Mouse (Mus musculus) brain, embryonic 14.5 days (tissue): ENCODE measurements around the gene Ccdc117. TPM values are rescaled to one million over a fixed set of nuclear protein-coding genes. Genes with fewer than 3 reads are reported as not detected.
A peak's percentile ranks its signal among the peaks of the same experiment; 100 is the strongest.

ENCODE experiments used
- DNase-seq: peaks from one replicate; pipeline ENCODE4 v3.0.0-alpha.2; 2011; ENCODE audit warnings: low read depth
- CTCF ChIP-seq: fragments of 200-500 bp; IDR thresholded peaks from 2 replicates; pipeline ENCODE4 v1.5.1; 2012; ENCODE audit warnings: inconsistent platforms, mild to moderate bottlenecking, moderate library complexity, borderline replicate concordance; ENCODE audit not compliant: insufficient read depth, insufficient read length; ENCODE audit errors: extremely low read depth
- POLR2A ChIP-seq: fragments of 200-500 bp; IDR thresholded peaks from 2 replicates; pipeline ENCODE4 v1.6.1; 2012; ENCODE audit warnings: mild to moderate bottlenecking, inconsistent platforms, borderline replicate concordance; ENCODE audit not compliant: poor library complexity, insufficient read depth, insufficient read length, severe bottlenecking; ENCODE audit errors: extremely low read depth
- polyA plus RNA-seq: library from polyadenylated mRNA; depleted of rRNA; stranded (reverse); fragments of >200 nt; gene quantifications from 2 replicates; pipeline ENCODE4 v1.2.3, GENCODE M21; 2012

Gene Ccdc117
- polyA plus RNA-seq, 1 experiment: 13.9 TPM

DNA sequence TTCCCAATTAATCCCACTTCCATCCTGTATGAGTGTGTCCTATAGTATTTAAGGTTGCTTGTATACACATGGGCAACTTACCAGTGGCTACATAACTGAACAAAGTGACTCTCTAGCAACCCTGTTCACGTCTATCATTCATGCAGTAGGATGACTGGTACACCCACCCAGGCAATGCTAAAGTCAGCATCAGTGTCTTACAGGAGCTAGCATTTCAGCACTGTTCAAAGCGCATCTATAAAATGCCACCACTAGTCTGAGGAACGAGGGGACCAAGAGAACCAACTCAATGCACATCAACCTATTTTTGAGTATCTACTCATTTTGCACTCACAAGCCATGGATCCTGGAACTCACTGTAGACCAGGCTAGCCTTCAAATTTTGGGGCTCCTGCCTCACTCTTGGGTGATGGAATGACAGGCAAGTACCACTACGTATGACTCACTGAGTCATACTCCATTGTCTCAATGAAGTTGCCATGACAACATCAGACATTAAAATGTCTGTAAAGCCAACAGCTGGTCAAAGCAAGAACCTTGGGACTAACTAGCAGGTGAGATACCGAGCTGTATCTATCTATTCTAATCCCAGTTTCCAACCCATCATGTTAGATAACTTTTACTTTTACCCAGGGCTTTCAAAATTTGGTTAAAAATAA is 14.0 kb downstream of the Ccdc117 start:
- TF ChIP-seq CTCF (no peak), POLR2A (no peak)
- no peak for DNase-seq

DNA sequence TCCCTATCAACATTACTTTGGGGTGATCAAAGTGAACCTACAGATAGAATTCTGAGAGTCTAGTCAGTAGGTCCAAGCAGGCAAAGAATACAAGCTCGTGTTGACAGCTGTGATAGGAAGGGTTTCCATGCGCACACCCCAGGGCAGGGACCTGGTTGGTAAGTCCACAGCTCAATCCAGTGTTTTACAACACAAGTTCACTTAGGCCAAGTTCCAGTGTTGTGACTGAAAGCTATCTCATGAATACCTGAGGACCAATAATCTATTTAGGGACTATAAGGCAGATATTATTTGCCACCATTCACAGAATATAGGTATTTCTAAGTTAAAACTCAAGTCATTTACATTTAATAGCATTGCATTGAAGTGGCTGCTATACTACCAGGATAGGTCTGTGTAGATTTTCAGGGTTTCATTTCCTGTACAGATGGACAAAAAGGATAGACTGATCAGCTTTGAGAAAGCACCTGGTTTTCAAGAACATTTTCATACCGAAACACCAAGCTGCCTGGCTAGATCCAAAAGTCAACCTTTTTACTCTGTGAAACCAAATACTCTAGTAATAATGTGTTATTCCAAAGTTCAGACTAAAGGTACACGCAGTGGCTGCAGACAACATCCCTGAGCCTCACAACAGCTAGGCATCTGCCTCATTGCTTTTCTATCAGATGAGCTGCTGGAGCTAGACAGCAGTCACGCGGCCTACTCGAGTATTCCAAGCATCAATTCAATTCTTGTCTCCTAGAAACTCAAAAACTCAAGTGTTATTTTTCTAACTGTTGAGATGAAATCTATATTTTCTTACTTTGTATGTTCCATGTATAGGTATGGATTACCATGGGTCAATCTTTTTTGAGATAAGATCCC is 15.2 kb downstream of the Ccdc117 start:
- TF ChIP-seq POLR2A (no peak), CTCF (no peak)
- DNase-seq: no peak

DNA sequence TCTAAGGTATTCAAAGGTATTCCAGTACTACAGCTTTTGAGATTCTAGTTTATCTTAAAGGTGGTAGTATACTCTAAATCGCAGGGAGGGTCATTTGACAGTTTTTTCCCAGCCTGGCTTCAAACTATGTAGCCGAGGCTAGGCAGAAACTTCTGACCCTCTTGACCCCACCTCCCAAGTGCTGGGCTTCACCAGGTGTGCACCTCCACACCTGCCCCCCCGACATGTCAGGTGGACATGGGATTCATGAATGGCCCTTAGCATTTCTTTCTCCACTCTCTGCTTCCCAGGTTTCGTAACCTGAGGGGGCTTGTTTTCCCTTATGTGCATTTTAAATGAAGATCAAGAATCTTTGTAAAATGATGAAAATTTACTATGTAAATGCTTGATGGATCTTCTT is 16.6 kb downstream of the Ccdc117 start:
- no peak for TF ChIP-seq POLR2A
- no peak for TF ChIP-seq CTCF

DNA sequence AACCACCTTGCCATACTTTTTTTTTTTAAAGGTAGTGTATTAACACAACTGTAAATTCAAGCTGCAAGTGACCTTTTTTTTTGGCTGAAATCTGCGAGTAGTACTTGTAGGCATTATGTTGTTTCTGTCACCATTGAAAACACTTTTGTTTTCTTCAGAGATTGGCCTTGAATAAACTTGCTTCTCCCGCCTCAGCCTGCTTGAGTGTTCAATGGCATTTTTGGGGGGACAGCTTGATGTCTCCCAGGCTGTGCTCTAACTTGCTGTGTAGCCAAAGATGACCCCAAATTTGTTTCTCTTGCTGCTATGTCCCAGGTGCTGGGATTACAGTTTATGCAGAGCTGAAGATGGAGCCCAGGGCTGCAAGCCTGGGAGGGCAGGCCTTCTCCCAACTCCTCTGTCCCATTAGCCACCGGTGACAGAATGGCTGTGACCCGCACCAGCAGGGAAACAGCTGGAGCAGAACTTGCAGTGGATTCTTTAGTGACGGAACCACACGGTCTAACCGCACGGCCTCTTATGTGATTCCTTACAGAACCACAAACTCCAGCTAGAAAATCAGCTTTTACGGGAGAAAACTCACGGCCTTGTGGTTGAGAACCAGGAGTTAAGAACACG is 19.1 kb downstream of the Ccdc117 start:
- DNase-seq: no peak
- TF ChIP-seq CTCF: no peak

More for the DNA sequence above, 16.6 kb downstream of the Ccdc117 start:
- no peak for DNase-seq

DNA sequence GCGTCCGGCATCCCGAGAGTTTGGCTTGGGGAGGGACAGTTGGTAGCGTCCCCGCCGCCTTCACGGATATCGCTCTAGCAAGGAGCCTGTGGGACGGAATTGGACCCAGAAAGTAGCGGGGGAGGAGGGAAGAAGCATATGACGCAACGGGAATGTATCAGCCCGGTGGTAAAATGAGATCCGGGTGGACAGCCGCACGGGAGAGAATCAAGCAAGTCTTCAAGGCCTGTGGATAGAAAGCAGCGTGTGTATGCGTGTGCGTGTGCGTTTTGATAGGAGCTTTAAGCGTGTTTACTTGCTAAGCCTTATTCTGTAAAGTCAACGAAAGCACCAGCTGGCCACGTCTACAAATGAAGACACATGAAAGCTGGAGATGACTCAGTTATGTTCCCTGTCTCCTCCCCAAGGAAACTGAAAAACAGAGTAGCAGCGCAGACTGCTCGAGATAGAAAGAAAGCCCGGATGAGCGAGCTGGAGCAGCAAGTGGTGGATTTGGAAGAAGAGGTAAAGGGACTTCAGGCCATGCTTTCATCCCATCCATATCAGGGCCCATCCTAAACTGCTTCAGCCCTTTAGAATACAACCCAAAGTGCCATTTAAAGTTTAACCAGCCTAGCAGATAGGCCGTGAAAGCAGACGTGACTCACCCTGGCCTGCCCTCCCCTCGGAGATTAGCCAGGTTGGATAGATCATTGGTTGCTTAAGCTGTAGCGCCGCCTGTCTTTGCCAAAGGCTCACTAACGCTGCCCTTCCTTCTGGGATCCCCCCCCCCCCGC is 20.3 kb downstream of the Ccdc117 start:
- TF ChIP-seq CTCF (peak; percentile 50; the same call in 1 of the 2 replicates), POLR2A (no peak)
- peak; percentile 82 for DNase-seq

DNA sequence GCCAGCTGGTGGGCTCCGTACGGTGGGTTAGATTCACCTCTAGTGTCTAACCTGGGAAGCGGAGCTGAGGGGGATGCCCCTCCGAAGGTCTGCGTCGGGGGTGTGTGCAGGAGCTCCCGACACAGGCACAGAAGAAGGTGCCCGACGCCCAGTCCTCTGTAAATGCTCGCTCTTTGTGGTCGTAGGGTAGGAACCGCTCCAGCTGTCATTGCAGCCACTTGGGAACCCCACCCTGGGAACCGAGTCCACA is 20.8 kb downstream of the Ccdc117 start:
- no peak for DNase-seq
- no peak for TF ChIP-seq POLR2A
- no peak for TF ChIP-seq CTCF

DNA sequence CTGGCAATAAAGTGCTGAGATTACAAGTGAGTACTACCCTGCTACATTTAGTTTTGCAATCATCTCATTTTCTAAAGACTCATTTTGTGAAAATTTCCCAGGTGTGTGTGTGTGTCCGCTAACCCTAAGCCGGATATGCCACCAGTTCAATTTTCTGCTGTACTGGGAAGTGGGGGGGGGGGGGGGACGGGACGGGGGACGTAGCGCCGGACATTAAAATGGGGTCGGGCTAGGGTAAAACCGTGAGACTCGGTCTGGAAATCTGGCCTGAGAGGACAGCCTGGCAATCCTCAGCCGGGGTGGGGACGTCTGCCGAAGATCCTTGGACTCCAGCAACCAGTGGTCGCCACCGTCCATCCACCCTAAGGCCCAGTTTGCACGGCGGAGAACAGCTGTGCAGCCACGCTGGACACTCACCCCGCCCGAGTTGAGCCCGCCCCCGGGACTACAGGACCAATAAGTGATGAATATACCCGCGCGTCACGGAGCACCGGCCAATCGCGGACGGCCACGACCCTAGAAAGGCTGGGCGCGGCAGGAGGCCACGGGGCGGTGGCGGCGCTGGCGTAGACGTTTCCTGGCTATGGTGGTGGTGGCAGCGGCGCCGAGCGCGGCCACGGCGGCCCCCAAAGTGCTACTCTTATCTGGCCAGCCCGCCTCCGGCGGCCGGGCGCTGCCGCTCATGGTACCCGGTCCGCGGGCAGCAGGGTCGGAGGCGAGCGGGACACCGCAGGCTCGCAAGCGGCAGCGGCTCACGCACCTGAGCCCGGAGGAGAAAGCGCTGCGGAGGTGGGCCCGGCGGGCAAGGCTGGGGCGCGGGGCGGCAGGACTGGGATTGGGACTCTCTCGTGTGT is 21.3 kb downstream of the Ccdc117 start, which contains the start of gene Xbp1:
Gene Xbp1, plus strand, starts transcription at position 248 of the 854 bp plus-strand sequence.
- TF ChIP-seq CTCF (no peak), POLR2A (peak; percentile 89)
- DNase-seq: peak; percentile 97

DNA sequence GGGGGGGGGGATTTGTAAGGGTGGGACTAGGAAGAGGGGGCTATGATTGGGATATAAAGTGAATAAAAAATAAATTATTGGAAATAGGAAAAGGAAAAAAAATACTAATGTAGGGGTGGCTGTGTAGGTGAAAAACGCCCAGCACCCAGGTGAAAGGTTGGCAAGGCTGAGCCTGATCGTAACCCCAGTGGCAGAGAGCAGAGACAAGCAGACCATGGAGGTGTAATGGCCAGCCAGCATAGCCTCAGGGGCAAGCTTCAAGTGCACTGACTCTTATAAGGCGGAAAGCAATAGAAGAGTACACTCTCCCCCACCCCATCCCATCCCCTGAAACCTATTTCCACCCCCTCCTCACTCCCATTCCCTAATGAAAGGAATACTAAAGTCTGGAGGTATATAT is 22.3 kb downstream of the Ccdc117 start:
- DNase-seq: no peak
- TF ChIP-seq POLR2A (no peak), CTCF (no peak)

DNA sequence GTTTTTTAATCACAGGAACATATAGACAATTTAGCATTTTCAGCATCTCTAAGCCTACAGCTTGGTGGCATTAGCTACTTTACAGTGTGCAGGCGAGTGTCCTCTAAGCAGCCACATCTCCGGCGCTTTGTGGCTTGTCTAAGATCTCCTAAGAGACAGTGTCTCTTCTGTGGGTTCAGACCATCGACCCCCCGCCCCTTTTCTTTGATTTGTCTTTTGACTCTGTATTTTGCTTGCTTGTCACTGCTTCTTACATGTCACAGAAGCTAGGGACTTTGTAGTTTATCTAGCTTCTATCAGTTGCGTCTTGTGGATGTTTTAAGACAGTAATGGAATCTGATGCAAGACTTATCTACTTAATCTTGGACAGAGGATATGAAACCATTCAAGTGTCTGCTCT is 24.6 kb downstream of the Ccdc117 start:
- DNase-seq: no peak
- TF ChIP-seq POLR2A: no peak
- TF ChIP-seq CTCF: no peak

DNA sequence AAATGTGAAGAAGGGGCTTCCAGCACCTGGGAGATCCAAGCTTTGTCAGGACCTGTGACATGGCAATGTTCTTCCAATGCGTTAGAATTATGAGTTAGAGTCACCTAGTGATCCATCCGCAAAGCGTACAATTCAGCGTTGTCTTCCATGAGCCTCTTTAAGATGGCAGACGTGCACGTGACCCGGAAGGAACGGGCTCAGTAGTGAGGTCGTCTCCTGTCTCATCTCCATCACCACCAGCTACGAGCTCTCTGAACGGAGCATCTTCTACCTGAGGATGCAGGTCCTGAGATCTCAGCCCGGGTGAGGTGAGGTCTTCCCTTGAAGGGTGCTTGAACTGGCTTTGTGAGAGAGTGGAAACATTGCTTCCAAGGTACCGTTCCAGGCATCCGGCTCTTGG is 25.4 kb downstream of the Ccdc117 start:
- TF ChIP-seq POLR2A (no peak), CTCF (no peak)
- DNase-seq: no peak

DNA sequence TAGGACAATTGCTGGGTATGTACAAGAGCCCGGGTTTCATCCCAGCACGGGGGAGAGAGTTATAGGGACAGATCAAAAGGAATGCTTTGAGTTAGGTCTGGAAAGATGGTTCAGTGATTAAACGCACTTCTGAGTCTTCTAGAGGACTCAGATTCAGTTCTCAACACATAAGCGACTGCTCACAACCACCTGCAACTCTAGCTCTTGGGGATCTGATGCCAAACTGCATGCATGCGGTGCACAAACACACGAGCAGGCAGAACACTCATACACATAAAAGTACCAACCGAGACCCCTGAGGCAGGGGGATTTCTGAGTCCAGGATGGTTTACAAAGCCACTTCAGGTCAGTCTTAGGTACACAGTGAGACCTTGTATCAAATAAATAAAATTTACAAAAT is 25.8 kb downstream of the Ccdc117 start:
- no peak for DNase-seq
- TF ChIP-seq CTCF (no peak), POLR2A (no peak)

DNA sequence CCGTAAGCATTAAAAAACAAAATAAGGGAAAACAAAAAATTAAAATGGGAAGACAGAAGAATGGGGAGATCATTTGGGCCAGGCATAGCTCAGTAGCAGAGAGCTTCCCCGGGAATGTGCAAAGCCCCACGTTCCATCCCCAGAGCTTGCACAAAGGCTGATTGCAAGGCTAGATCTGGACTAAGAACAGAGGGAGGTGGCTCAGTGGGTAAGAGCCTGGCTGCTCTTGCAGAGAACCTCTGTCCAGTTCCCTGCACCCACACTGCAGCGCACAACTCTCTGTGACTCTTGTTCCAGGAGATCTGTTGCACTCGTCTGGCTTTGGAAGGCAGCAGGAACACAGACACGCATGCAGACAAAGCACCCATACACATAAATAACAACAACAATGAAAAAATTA is 26.3 kb downstream of the Ccdc117 start:
- DNase-seq: no peak
- no peak for TF ChIP-seq POLR2A
- TF ChIP-seq CTCF: no peak
